In genomic region chr7:66076411-66076810, GRCm38 (mm10) we compare ENCODE assay signal across 19 mouse cellular contexts. TPM values are rescaled to one million over a fixed set of nuclear protein-coding genes. Genes with fewer than 3 reads are reported as not detected.
A peak's percentile ranks its signal among the peaks of the same experiment; 100 is the strongest.
DNase-seq lines count a peak whose midpoint lies in the region; ATAC-seq lines count a peak whose summit lies in the region.
"Had no signal": no experiment of that assay in that cellular context is flagged by ENCODE, and none has a peak within 500 bp of the region (broad histone marks: within the 10 kb centered on the region; RNA-seq: fewer than 3 reads in every experiment).

No protein-coding gene starts in this region.

- H3K4me2 ChIP-seq in forebrain, embryonic 12.5 days, result no peak overlapping the region
- H3K4me2 ChIP-seq in limb, embryonic 11.5 days (ENCODE audit: low read depth, severe bottlenecking), result no peak overlapping the region

- H3K9ac ChIP-seq in forebrain, embryonic 12.5 days, result no peak overlapping the region
- no peak overlapping the region for H3K9ac ChIP-seq in limb, embryonic 11.5 days (ENCODE audit: low read length)
- H3K9ac ChIP-seq: liver, embryonic 14.5 days had no signal

- WGBS in forebrain, embryonic 12.5 days, result 72% methylated on average over 2 of the region's 2 CpGs
- WGBS in forebrain, embryonic 10.5 days, result 96% methylated on average over 2 of the region's 2 CpGs
- WGBS in limb, embryonic 11.5 days, result 49% methylated on average over 2 of the region's 2 CpGs
- WGBS in limb, embryonic 10.5 days, result 86% methylated on average over 2 of the region's 2 CpGs

- H3K36me3 ChIP-seq in forebrain, embryonic 12.5 days (replicated peaks), result peaks cover 54% of the 10 kb centered on the region
- peaks cover 62% of the 10 kb centered on the region for H3K36me3 ChIP-seq in forebrain, embryonic 10.5 days (replicated peaks)
- H3K36me3 ChIP-seq in limb, embryonic 11.5 days (ENCODE audit: control insufficient read depth, insufficient read depth, low read length), result peaks cover 12% of the 10 kb centered on the region
- peaks cover 67% of the 10 kb centered on the region for H3K36me3 ChIP-seq in limb, embryonic 10.5 days

- H3K9me3 ChIP-seq in forebrain, embryonic 12.5 days, result no peaks in the 10 kb centered on the region
- no peaks in the 10 kb centered on the region for H3K9me3 ChIP-seq in forebrain, embryonic 10.5 days
- no peaks in the 10 kb centered on the region for H3K9me3 ChIP-seq in limb, embryonic 11.5 days (ENCODE audit: control insufficient read depth, low read length)
- no peaks in the 10 kb centered on the region for H3K9me3 ChIP-seq in limb, embryonic 10.5 days (replicated peaks)
- H3K9me3 ChIP-seq: heart, embryonic 10.5 days; hindbrain, embryonic 10.5 days had no signal

- H3K4me1 ChIP-seq in forebrain, embryonic 12.5 days, result peaks cover 17% of the 10 kb centered on the region
- peaks cover 29% of the 10 kb centered on the region for H3K4me1 ChIP-seq in forebrain, embryonic 10.5 days
- peaks cover 6% of the 10 kb centered on the region for H3K4me1 ChIP-seq in limb, embryonic 11.5 days (ENCODE audit: control insufficient read depth, insufficient read depth, low read length)
- H3K4me1 ChIP-seq in limb, embryonic 10.5 days, result peaks cover 17% of the 10 kb centered on the region

- H3K4me3 ChIP-seq in forebrain, embryonic 12.5 days (replicated peaks), result no peak overlapping the region
- H3K4me3 ChIP-seq in forebrain, embryonic 10.5 days, result no peak overlapping the region
- H3K4me3 ChIP-seq in limb, embryonic 11.5 days (ENCODE audit: low read depth, low read length), result no peak overlapping the region
- H3K4me3 ChIP-seq in limb, embryonic 10.5 days, result no peak overlapping the region
- H3K4me3 ChIP-seq: erythroblast, embryonic 14.5 days; heart, embryonic 10.5 days; hindbrain, embryonic 10.5 days; left cerebral cortex, adult 2 months had no signal

- 0 out of 2 replicates have a peak overlapping the region, but pooled peaks have one; percentile 31 for H3K27ac ChIP-seq in forebrain, embryonic 12.5 days
- no peak overlapping the region for H3K27ac ChIP-seq in forebrain, embryonic 10.5 days
- H3K27ac ChIP-seq in limb, embryonic 11.5 days (replicated peaks; ENCODE audit: low read depth, low read length), result no peak overlapping the region
- no peak overlapping the region for H3K27ac ChIP-seq in limb, embryonic 10.5 days
- H3K27ac ChIP-seq: heart, embryonic 10.5 days; hindbrain, embryonic 10.5 days; left cerebral cortex, adult 2 months; liver, embryonic 14.5 days had no signal

- H3K27me3 ChIP-seq in forebrain, embryonic 12.5 days, result no peaks in the 10 kb centered on the region
- H3K27me3 ChIP-seq in forebrain, embryonic 10.5 days (ENCODE audit: poor library complexity, severe bottlenecking), result no peaks in the 10 kb centered on the region
- H3K27me3 ChIP-seq in limb, embryonic 11.5 days (ENCODE audit: control insufficient read depth, insufficient read depth, low read length), result no peaks in the 10 kb centered on the region
- no peaks in the 10 kb centered on the region for H3K27me3 ChIP-seq in limb, embryonic 10.5 days (ENCODE audit: low read depth, poor library complexity, severe bottlenecking)

- ATAC-seq in forebrain, embryonic 12.5 days (ENCODE audit: low FRiP score), result no peak
- ATAC-seq in limb, embryonic 11.5 days (ENCODE audit: insufficient number of reproducible peaks, low FRiP score, low TSS enrichment, low read depth), result no peak
- ATAC-seq: midbrain, embryonic 16.5 days had no signal

- DNase-seq in forebrain, embryonic 10.5 days (ENCODE audit: extremely low spot score, low spot score), result no peak
- DNase-seq in limb, embryonic 11.5 days (ENCODE audit: low spot score), result peak; percentile 29
- DNase-seq in limb, embryonic 10.5 days (ENCODE audit: low spot score), result no peak
- peak; percentile 17 for DNase-seq in NIH3T3 (ENCODE audit: low read depth)
- peak; percentile 32 for DNase-seq in forelimb bud, embryonic 11.5 days (ENCODE audit: low read depth, low spot score)
- DNase-seq in heart, postnatal 4 days, result no peak
- DNase-seq in T-cell, adult 2 months (ENCODE audit: low spot score), result no peak
- DNase-seq: kidney, adult 2 months; lung, postnatal 36 days; right cerebral cortex, postnatal 14 days; thymus, postnatal 14 days had no signal

RNA-seq across cellular contexts. Expression of gene Selenos, which starts 3.0 kb away (rescaled TPM):
- 63.7 and 64.3 TPM in 2 replicates for polyA plus RNA-seq in forebrain, embryonic 12.5 days (2016; fragmentation: Nextera tagmentation; extraction: Ambion mirVana)
- 81.4 and 84.2 TPM in 2 replicates for polyA plus RNA-seq in forebrain, embryonic 10.5 days (2016; fragmentation: Nextera tagmentation; extraction: Ambion mirVana)
- 87.7 and 89.7 TPM in 2 replicates for polyA plus RNA-seq in limb, embryonic 11.5 days (2014; fragmentation: Nextera tagmentation; extraction: Ambion mirVana)
- polyA plus RNA-seq in limb, embryonic 10.5 days (2016; fragmentation: Nextera tagmentation; extraction: Ambion mirVana), result 83.0 and 83.5 TPM in 2 replicates
- total RNA-seq in heart, postnatal 4 days (2021), result 10 to 100 TPM; 33.9 to 36.5 TPM

RNA-seq across cellular contexts. Expression of gene Snrpa1, which starts 17.6 kb away (rescaled TPM):
- 227 and 231 TPM in 2 replicates for polyA plus RNA-seq in forebrain, embryonic 12.5 days (2016; fragmentation: Nextera tagmentation; extraction: Ambion mirVana)
- 292 and 294 TPM in 2 replicates for polyA plus RNA-seq in forebrain, embryonic 10.5 days (2016; fragmentation: Nextera tagmentation; extraction: Ambion mirVana)
- polyA plus RNA-seq in limb, embryonic 11.5 days (2014; fragmentation: Nextera tagmentation; extraction: Ambion mirVana), result 271 and 274 TPM in 2 replicates
- 276 and 312 TPM in 2 replicates for polyA plus RNA-seq in limb, embryonic 10.5 days (2016; fragmentation: Nextera tagmentation; extraction: Ambion mirVana)
- total RNA-seq in heart, postnatal 4 days (2021), result 10 to 100 TPM; 40.1 to 42.7 TPM

RNA-seq across cellular contexts. Expression of gene Chsy1, which starts 32.9 kb away (rescaled TPM):
- polyA plus RNA-seq in forebrain, embryonic 12.5 days (2016; fragmentation: Nextera tagmentation; extraction: Ambion mirVana), result 13.3 and 15.9 TPM in 2 replicates
- 13.1 and 13.5 TPM in 2 replicates for polyA plus RNA-seq in forebrain, embryonic 10.5 days (2016; fragmentation: Nextera tagmentation; extraction: Ambion mirVana)
- 23.9 and 27.1 TPM in 2 replicates for polyA plus RNA-seq in limb, embryonic 11.5 days (2014; fragmentation: Nextera tagmentation; extraction: Ambion mirVana)
- polyA plus RNA-seq in limb, embryonic 10.5 days (2016; fragmentation: Nextera tagmentation; extraction: Ambion mirVana), result 12.9 and 14.8 TPM in 2 replicates
- total RNA-seq in heart, postnatal 4 days (2021), result 10 to 100 TPM; 51.4 to 52.3 TPM

RNA-seq across cellular contexts. Expression of gene Gm45213, which starts 33.0 kb away (rescaled TPM):
- not detected in 2 replicates for polyA plus RNA-seq in forebrain, embryonic 12.5 days (2016; fragmentation: Nextera tagmentation; extraction: Ambion mirVana)
- polyA plus RNA-seq in forebrain, embryonic 10.5 days (2016; fragmentation: Nextera tagmentation; extraction: Ambion mirVana), result not detected in 2 replicates
- polyA plus RNA-seq in limb, embryonic 11.5 days (2014; fragmentation: Nextera tagmentation; extraction: Ambion mirVana), result not detected in 2 replicates
- polyA plus RNA-seq in limb, embryonic 10.5 days (2016; fragmentation: Nextera tagmentation; extraction: Ambion mirVana), result not detected in 2 replicates
- not detected for total RNA-seq in heart, postnatal 4 days (2021)
- total RNA-seq: gastrocnemius, adult 8-10 months; left cerebral cortex, adult 2 months had no signal
- polyA plus RNA-seq: erythroblast, embryonic 14.5 days; heart, embryonic 10.5 days; hindbrain, embryonic 10.5 days; kidney, adult 2 months; liver, embryonic 14.5 days; midbrain, embryonic 16.5 days had no signal

Comparison
In these comparisons a context has a peak if more than half of its experiments do, and no peak if none do; other contexts are left out.
1. DNase-seq: peak in limb, embryonic 11.5 days (single experiment), NIH3T3 (single experiment) and forelimb bud, embryonic 11.5 days (single experiment); none in forebrain, embryonic 10.5 days (single experiment), limb, embryonic 10.5 days (single experiment), heart, postnatal 4 days (single experiment) and T-cell, adult 2 months (single experiment).